Mouse (Mus musculus) limb, embryonic 10.5 days (tissue): Measurements from ENCODE around the gene Mcts2. TPM values are rescaled to one million over a fixed set of nuclear protein-coding genes. Genes with fewer than 3 reads are reported as not detected.

ENCODE experiments used
- DNase-seq: peaks from one replicate; pipeline ENCODE4 v3.0.0-alpha.2; 2017; ENCODE audit warnings: low spot score
- H3K27ac ChIP-seq: fragments of 300-500 bp; sonication (generic); 2 replicates; pipeline ENCODE4 v1.5.1; 2016; ENCODE audit warnings: mild to moderate bottlenecking
- H3K27me3 ChIP-seq: fragments of 300-500 bp; sonication (generic); 2 replicates; pipeline ENCODE4 v1.6.1; 2016; ENCODE audit warnings: low read depth, mild to moderate bottlenecking; ENCODE audit not compliant: poor library complexity, severe bottlenecking
- H3K36me3 ChIP-seq: fragments of 300-500 bp; sonication (generic); 2 replicates; pipeline ENCODE4 v1.6.1; 2016; ENCODE audit warnings: mild to moderate bottlenecking, moderate library complexity
- H3K4me1 ChIP-seq: fragments of 300-500 bp; sonication (generic); 2 replicates; pipeline ENCODE4 v1.6.1; 2016
- H3K4me3 ChIP-seq: fragments of 300-500 bp; sonication (generic); 2 replicates; pipeline ENCODE4 v1.5.1; 2016; ENCODE audit warnings: mild to moderate bottlenecking, moderate library complexity
- H3K9me3 ChIP-seq: fragments of 300-500 bp; sonication (generic); replicated peaks from 2 replicates; pipeline ENCODE4 v1.6.1; 2016; ENCODE audit warnings: mild to moderate bottlenecking
- WGBS: fragments of 180-500 bp; shearing (Covaris S2); methylation state at CpG from one replicate; pipeline ENCODE4 v1.1.7; 2016; 5-methylcytosine and 5-hydroxymethylcytosine counted together
- polyA plus RNA-seq: library from polyadenylated mRNA; unstranded; fragments of >200 nt; fragmentation: Nextera tagmentation; extraction: Ambion mirVana; gene quantifications from 2 replicates; pipeline ENCODE4 v1.2.1, GENCODE M21; 2016

The Mcts2 gene
- polyA plus RNA-seq, 1 experiment from 2014 or later, result 38.0 TPM

DNA sequence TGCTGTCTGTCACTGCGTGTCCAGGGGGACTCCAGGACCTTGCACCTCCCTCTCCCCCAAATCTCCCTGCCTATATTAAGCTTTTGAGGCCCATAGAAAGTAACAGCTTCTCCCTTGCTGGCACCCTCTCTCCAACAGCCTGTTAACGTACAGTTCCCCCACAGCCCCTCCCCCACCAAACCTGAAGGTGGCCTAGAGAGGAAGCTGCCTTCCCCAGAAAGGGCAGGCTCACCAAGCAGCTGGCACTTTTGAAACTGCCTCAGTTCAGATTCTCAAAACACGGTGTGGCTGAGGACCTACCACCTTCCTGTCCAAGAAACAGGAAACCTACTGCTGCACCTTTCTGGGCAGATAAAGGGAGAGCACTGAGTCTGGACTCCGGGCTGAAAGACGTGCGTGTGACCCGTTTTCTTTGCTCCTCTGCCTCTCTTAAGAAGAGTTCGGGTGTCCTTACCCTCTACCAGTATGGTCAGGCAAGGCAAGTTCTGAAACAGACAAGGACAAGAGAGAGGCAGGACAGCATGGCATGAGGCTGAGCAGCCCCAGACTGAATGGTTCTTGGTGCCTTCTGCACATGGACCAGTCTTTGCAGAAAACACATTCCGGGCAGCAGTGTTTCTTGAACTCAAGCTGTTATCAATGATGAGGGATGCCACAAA lies 15.7 kb upstream of the Mcts2 start:
- Histone ChIP-seq H3K27me3 (no peaks in the 10 kb centered on the region), H3K4me1 (peaks cover 41% of the 10 kb centered on the region), H3K4me3 (peak overlapping the region; percentile 98), H3K36me3 (peaks cover 51% of the 10 kb centered on the region), H3K9me3 (no peaks in the 10 kb centered on the region), H3K27ac (peak overlapping the region; percentile 98)
- 70% methylated on average over 9 of the region's 9 CpGs for WGBS
- peak; percentile 38 for DNase-seq

- peaks cover 41% of the 10 kb centered on the region for H3K4me1 ChIP-seq
- DNase-seq, result peak; percentile 60
Measured at GRCm38 (mm10) chr2:152671642-152671999, 15.2 kb upstream of the Mcts2 start.

GRCm38 (mm10) chr2:152672166-152672565 lies 14.7 kb upstream of the Mcts2 start:
- Histone ChIP-seq H3K9me3 (no peaks in the 10 kb centered on the region), H3K27ac (peak overlapping the region; percentile 98), H3K4me3 (peak overlapping the region; percentile 98), H3K27me3 (no peaks in the 10 kb centered on the region), H3K36me3 (peaks cover 62% of the 10 kb centered on the region), H3K4me1 (peaks cover 41% of the 10 kb centered on the region)
- no peak for DNase-seq
- WGBS, result 84% methylated on average over 12 of the region's 12 CpGs

More at GRCm38 (mm10) chr2:152671642-152671999, 15.2 kb upstream of the Mcts2 start:
- WGBS, result 56% methylated on average over 5 of the region's 5 CpGs
- H3K9me3 ChIP-seq, result no peaks in the 10 kb centered on the region
- peak overlapping the region; percentile 98 for H3K4me3 ChIP-seq
- H3K27me3 ChIP-seq, result no peaks in the 10 kb centered on the region
- peaks cover 56% of the 10 kb centered on the region for H3K36me3 ChIP-seq
- peak overlapping the region; percentile 98 for H3K27ac ChIP-seq

GRCm38 (mm10) chr2:152674148-152674547 lies 12.7 kb upstream of the Mcts2 start:
- no peaks in the 10 kb centered on the region for H3K9me3 ChIP-seq
- H3K36me3 ChIP-seq, result peaks cover 81% of the 10 kb centered on the region
- H3K4me1 ChIP-seq, result peaks cover 39% of the 10 kb centered on the region
- no peak for DNase-seq
- no peak overlapping the region for H3K4me3 ChIP-seq
- 88% methylated on average over 11 of the region's 11 CpGs for WGBS
- no peaks in the 10 kb centered on the region for H3K27me3 ChIP-seq
- no peak overlapping the region for H3K27ac ChIP-seq

GRCm38 (mm10) chr2:152675252-152675791 lies 11.5 kb upstream of the Mcts2 start:
- 86% methylated on average over 13 of the region's 13 CpGs for WGBS
- Histone ChIP-seq H3K4me3 (no peak overlapping the region), H3K4me1 (peaks cover 35% of the 10 kb centered on the region), H3K9me3 (no peaks in the 10 kb centered on the region), H3K36me3 (peaks cover 93% of the 10 kb centered on the region), H3K27me3 (no peaks in the 10 kb centered on the region), H3K27ac (no peak overlapping the region)
- DNase-seq, result no peak

- H3K4me1 ChIP-seq, result peaks cover 12% of the 10 kb centered on the region; the same call in 1 of the 2 replicates
- no peak overlapping the region for H3K27ac ChIP-seq
- peaks cover 97% of the 10 kb centered on the region for H3K36me3 ChIP-seq
- DNase-seq, result no peak
- no peaks in the 10 kb centered on the region for H3K9me3 ChIP-seq
- 73% methylated on average over 3 of the region's 3 CpGs for WGBS
- no peak overlapping the region for H3K4me3 ChIP-seq
- H3K27me3 ChIP-seq, result no peaks in the 10 kb centered on the region
Measured at GRCm38 (mm10) chr2:152678302-152678701, 8.5 kb upstream of the Mcts2 start.

- Histone ChIP-seq H3K4me3 (no peak overlapping the region), H3K27ac (no peak overlapping the region), H3K9me3 (no peaks in the 10 kb centered on the region), H3K36me3 (peaks cover 99% of the 10 kb centered on the region), H3K4me1 (peaks cover 12% of the 10 kb centered on the region; the same call in 1 of the 2 replicates), H3K27me3 (no peaks in the 10 kb centered on the region)
- WGBS, result 95% methylated on average over 5 of the region's 5 CpGs
- no peak for DNase-seq
Measured at GRCm38 (mm10) chr2:152678925-152679324, 7.9 kb upstream of the Mcts2 start.

DNA sequence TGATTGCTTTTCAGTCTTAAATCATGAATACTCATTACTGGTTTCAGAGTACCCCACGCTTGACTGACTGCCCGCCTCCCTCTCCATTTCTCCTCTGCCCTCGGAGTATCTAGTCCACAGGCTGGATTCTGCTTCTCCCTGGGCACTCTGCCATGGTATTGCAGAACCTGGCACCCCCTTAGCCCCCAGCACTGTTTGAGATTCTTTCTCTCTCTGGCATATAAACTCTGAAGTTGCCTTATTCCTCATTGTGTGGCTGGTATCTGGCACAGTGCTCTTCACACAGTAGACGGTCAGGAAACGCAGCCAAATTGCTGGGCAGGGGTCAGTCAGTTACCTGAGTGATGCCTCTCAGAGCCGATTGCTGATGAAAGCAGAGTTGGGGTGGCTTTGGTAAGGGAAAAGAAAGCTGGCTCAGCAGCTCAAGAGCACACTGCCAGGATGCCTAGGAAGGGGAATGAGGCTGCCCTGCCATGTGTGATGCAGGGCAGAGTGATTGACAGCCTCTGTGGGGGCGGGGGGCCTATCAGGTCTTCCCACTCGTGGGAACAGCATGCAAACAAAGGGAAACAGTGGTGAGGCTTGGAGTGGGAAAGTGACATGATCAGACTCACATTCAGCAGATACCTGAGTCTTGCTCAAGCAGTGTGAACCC lies 7.0 kb upstream of the Mcts2 start:
- H3K9me3 ChIP-seq, result no peaks in the 10 kb centered on the region
- no peak overlapping the region for H3K4me3 ChIP-seq
- H3K27ac ChIP-seq, result no peak overlapping the region
- H3K27me3 ChIP-seq, result no peaks in the 10 kb centered on the region
- no peak for DNase-seq
- WGBS, result 92% methylated on average over 8 of the region's 8 CpGs
- peaks cover 10% of the 10 kb centered on the region; the same call in 1 of the 2 replicates for H3K4me1 ChIP-seq
- peaks cover 99% of the 10 kb centered on the region for H3K36me3 ChIP-seq

GRCm38 (mm10) chr2:152683086-152683485 lies 3.7 kb upstream of the Mcts2 start:
- no peak for DNase-seq
- Histone ChIP-seq H3K27me3 (no peaks in the 10 kb centered on the region), H3K4me1 (0 out of 2 replicates have a peak, but pooled peaks cover 4% of the 10 kb centered on the region), H3K27ac (no peak overlapping the region), H3K4me3 (no peak overlapping the region), H3K36me3 (peaks cover 99% of the 10 kb centered on the region), H3K9me3 (no peaks in the 10 kb centered on the region)
- WGBS, result 90% methylated on average over 5 of the region's 5 CpGs

DNA sequence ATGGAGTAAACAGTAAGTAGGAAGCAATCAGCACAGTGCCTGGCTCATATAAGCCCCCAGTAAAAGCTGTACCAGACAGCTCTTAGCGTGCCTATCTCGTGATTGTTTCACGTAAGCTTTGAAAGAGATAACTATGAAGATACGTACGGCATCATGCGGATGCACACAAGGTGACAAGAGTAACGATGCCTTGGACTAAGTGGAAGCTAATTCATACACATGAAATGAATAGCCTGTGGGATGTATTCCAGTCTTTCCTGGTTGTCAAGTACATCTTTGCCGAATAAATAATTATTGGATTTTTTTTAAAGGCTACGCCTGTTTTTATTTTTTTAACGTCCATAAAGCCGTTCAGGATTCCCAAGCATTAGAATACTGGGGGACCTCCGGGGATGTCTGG lies 436 bp upstream of the Mcts2 start:
- peaks cover 100% of the 10 kb centered on the region for H3K36me3 ChIP-seq

DNA sequence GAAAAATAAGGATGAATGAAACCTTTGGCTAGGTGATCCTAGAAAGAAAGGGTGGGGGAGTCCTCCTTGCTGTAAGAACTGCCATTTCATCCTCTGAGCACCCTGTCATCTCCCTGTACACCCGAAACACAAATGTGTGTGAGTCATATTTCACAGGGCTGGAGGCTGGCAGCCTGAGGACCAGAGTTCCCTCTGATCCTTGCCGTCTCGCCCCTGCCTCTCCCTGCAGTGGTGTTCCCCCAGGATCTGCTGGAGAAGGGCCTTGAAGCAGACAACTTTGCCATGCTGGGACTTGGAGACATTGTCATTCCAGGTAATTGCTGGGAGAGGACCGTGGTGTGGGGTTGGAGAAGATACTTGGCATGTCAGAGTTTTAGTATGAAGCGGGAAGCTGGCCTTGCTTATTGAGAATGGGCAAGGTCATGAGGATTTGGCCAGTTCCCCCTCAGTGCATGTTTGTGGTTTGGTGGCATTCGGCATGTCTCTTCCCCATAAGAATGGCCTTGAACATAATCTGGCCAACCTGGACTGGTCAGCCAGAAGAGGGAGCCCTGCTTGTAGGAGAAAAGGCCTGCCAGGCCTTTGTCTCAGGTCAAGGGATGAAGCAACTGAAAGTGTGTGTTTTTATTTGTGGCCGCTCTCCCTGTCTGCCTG lies 4.9 kb downstream of the Mcts2 start:
- H3K4me1 ChIP-seq, result peaks cover 23% of the 10 kb centered on the region
- no peak for DNase-seq
- H3K27ac ChIP-seq, result peak overlapping the region; percentile 50
- H3K27me3 ChIP-seq, result no peaks in the 10 kb centered on the region
- 82% methylated on average over 7 of the region's 7 CpGs for WGBS
- H3K4me3 ChIP-seq, result no peak overlapping the region
- H3K9me3 ChIP-seq, result no peaks in the 10 kb centered on the region
- H3K36me3 ChIP-seq, result peaks cover 83% of the 10 kb centered on the region

More for the DNA sequence above, 436 bp upstream of the Mcts2 start:
- H3K4me1 ChIP-seq, result peaks cover 7% of the 10 kb centered on the region; the same call in 1 of the 2 replicates
- H3K27me3 ChIP-seq, result no peaks in the 10 kb centered on the region
- no peak for DNase-seq
- WGBS, result 60% methylated on average over 12 of the region's 12 CpGs
- H3K4me3 ChIP-seq, result peak overlapping the region; percentile 53
- H3K9me3 ChIP-seq, result no peaks in the 10 kb centered on the region
- peak overlapping the region; percentile 47; the same call in 1 of the 2 replicates for H3K27ac ChIP-seq

- Histone ChIP-seq H3K27me3 (no peaks in the 10 kb centered on the region), H3K4me3 (peak overlapping the region; percentile 25; the same call in 1 of the 2 replicates), H3K4me1 (peaks cover 23% of the 10 kb centered on the region), H3K27ac (peak overlapping the region; percentile 81), H3K9me3 (no peaks in the 10 kb centered on the region), H3K36me3 (peaks cover 83% of the 10 kb centered on the region)
- peak; percentile 85 for DNase-seq
- WGBS, result 23% methylated on average over 9 of the region's 9 CpGs
Measured at GRCm38 (mm10) chr2:152693233-152693632, 6.4 kb downstream of the Mcts2 start.

DNA sequence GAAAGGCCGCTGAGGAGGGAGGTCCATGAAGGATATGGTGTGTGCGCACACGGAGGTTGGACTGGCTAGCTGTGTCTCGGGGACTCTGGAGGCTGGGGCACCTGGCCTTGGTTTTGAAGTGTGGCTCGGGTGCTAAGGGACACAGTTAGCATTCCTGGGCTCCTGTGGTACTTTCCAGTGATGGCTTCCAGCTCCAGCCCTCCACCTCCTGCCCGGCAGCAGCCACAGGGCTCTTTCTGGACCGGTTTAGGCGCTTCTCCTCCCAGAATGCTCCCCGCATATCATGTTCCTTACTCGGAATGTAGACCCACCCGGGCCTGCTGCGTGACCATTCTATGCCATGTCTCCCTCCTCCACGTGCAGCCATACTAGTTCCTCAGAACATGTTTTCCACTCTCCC lies 6.9 kb downstream of the Mcts2 start:
- no peaks in the 10 kb centered on the region for H3K9me3 ChIP-seq
- peaks cover 83% of the 10 kb centered on the region for H3K36me3 ChIP-seq
- H3K27me3 ChIP-seq, result no peaks in the 10 kb centered on the region
- H3K27ac ChIP-seq, result peak overlapping the region; percentile 81
- H3K4me3 ChIP-seq, result peak overlapping the region; percentile 25; the same call in 1 of the 2 replicates
- peaks cover 23% of the 10 kb centered on the region for H3K4me1 ChIP-seq
- 88% methylated on average over 13 of the region's 13 CpGs for WGBS
- no peak for DNase-seq
